Comparison of ENCODE assay signal across 10 mouse cellular contexts in the genomic region with DNA sequence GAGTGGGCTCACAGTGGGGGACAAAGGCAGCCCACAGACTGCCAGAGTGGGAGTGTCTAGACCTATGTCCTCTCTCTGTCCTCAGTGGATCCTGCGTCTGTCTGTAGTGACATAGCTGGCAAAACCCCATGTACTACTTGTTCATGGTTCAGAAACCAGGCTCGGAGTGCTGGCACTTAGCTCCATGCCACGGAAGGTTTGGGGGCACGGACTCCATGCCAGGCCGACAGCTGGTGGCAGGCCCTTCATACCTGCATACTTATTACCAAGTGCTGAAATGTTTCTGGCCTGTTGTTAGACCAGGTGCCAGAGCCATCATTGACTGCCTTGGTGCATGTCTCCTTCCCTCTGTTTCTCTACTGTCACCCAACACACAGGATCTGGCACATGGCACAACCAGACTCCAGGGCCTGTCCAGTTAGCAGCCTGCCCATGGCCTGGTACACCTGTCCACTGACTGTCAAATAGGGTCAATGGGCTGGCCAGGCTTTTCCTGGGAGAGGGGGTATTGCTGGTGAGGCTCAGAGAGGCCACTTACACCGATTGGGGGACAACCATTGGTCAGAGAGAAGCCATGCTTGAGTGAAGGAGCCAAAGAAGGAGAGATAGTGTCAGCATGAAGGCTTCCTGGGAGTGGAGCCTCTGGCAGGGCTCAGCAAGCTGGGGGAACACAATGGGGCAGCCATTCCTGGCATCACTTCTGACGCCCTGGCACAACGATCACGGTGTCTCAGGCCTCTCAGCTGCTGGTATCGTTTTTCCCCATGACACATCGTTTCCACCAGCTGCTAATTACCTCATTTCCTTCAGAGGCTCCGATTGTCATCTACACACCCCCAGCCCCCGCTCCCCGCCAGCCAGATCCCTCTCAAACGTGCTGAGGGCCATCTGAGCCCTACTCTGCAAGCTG. TPM values are rescaled to one million over a fixed set of nuclear protein-coding genes. Genes with fewer than 3 reads are reported as not detected.
DNase-seq lines count a peak whose midpoint lies in the region; ATAC-seq lines count a peak whose summit lies in the region.
"Had no signal": no experiment of that assay in that cellular context is flagged by ENCODE, and none has a peak within 500 bp of the region (broad histone marks: within the 10 kb centered on the region; RNA-seq: fewer than 3 reads in every experiment).

No protein-coding gene starts in this region.

- H3K27ac ChIP-seq in forebrain, embryonic 14.5 days (ENCODE audit: low read depth, low read length), result no peak overlapping the region
- H3K27ac ChIP-seq in forebrain, embryonic 15.5 days (replicated peaks), result no peak overlapping the region
- no peak overlapping the region for H3K27ac ChIP-seq in limb, embryonic 15.5 days
- H3K27ac ChIP-seq: limb, embryonic 13.5 days; neural tube, embryonic 12.5 days had no signal

- H3K9ac ChIP-seq in forebrain, embryonic 14.5 days (ENCODE audit: low read length), result no peak overlapping the region
- H3K9ac ChIP-seq in forebrain, embryonic 15.5 days (replicated peaks), result no peak overlapping the region
- H3K9ac ChIP-seq in limb, embryonic 15.5 days, result no peak overlapping the region
- H3K9ac ChIP-seq: limb, embryonic 13.5 days; neural tube, embryonic 12.5 days had no signal

- no peak overlapping the region for H3K4me2 ChIP-seq in forebrain, embryonic 14.5 days (ENCODE audit: low read length)
- no peak overlapping the region for H3K4me2 ChIP-seq in forebrain, embryonic 15.5 days (replicated peaks)
- H3K4me2 ChIP-seq in limb, embryonic 15.5 days, result no peak overlapping the region
- H3K4me2 ChIP-seq: limb, embryonic 13.5 days; neural tube, embryonic 12.5 days had no signal

- H3K4me1 ChIP-seq in forebrain, embryonic 14.5 days (ENCODE audit: control insufficient read depth, insufficient read depth, low read length), result no peaks in the 10 kb centered on the region; the same call in 1 of the 2 replicates
- peaks cover 8% of the 10 kb centered on the region for H3K4me1 ChIP-seq in forebrain, embryonic 15.5 days
- peaks cover 25% of the 10 kb centered on the region for H3K4me1 ChIP-seq in megakaryocyte, embryonic 14.5 days
- H3K4me1 ChIP-seq in limb, embryonic 15.5 days, result peaks cover under 1% of the 10 kb centered on the region

- 41% methylated on average over 15 of the region's 15 CpGs for WGBS in forebrain, embryonic 14.5 days
- WGBS in forebrain, embryonic 15.5 days, result 41% methylated on average over 15 of the region's 15 CpGs
- 52% methylated on average over 15 of the region's 15 CpGs for WGBS in limb, embryonic 15.5 days

- H3K27me3 ChIP-seq in forebrain, embryonic 14.5 days (replicated peaks; ENCODE audit: control insufficient read depth, insufficient read depth, low read length), result no peaks in the 10 kb centered on the region
- H3K27me3 ChIP-seq in forebrain, embryonic 15.5 days, result no peaks in the 10 kb centered on the region
- peaks cover 8% of the 10 kb centered on the region for H3K27me3 ChIP-seq in megakaryocyte, embryonic 14.5 days (replicated peaks)
- no peaks in the 10 kb centered on the region for H3K27me3 ChIP-seq in limb, embryonic 15.5 days
- H3K27me3 ChIP-seq: limb, embryonic 13.5 days; neural tube, embryonic 12.5 days had no signal

- peak; percentile 72; the same call in 1 of the 2 replicates for ATAC-seq in forebrain, embryonic 14.5 days
- no peak; the same call in 1 of the 2 replicates for ATAC-seq in forebrain, embryonic 15.5 days (replicated peaks)
- ATAC-seq in megakaryocyte, adult 5-6 weeks (ENCODE audit: poor library complexity, severe bottlenecking), result no peak
- ATAC-seq in limb, embryonic 15.5 days (ENCODE audit: insufficient number of reproducible peaks, low FRiP score, low TSS enrichment, low read depth), result peak; percentile 52; the same call in 1 of the 2 replicates

- H3K9me3 ChIP-seq in forebrain, embryonic 14.5 days (replicated peaks; ENCODE audit: control insufficient read depth, low read length), result no peaks in the 10 kb centered on the region
- no peaks in the 10 kb centered on the region for H3K9me3 ChIP-seq in forebrain, embryonic 15.5 days
- H3K9me3 ChIP-seq in megakaryocyte, embryonic 14.5 days, result no peaks in the 10 kb centered on the region
- no peaks in the 10 kb centered on the region for H3K9me3 ChIP-seq in limb, embryonic 15.5 days
- H3K9me3 ChIP-seq: limb, embryonic 13.5 days; neural tube, embryonic 12.5 days had no signal

- H3K36me3 ChIP-seq in forebrain, embryonic 14.5 days (ENCODE audit: control insufficient read depth, insufficient read depth, low read length), result no peaks in the 10 kb centered on the region
- no peaks in the 10 kb centered on the region for H3K36me3 ChIP-seq in forebrain, embryonic 15.5 days
- H3K36me3 ChIP-seq in megakaryocyte, embryonic 14.5 days (replicated peaks; ENCODE audit: low read length), result peaks cover 68% of the 10 kb centered on the region
- no peaks in the 10 kb centered on the region for H3K36me3 ChIP-seq in limb, embryonic 15.5 days
- H3K36me3 ChIP-seq: limb, embryonic 13.5 days; neural tube, embryonic 12.5 days had no signal

- DNase-seq in forebrain, embryonic 14.5 days (ENCODE audit: low spot score), result peak; percentile 57
- peak; percentile 48 to 55 for DNase-seq in cerebellum, postnatal 36 days
- no peak for DNase-seq in liver
- no peak for DNase-seq in adrenal gland, postnatal 25 days

- no peak overlapping the region for H3K4me3 ChIP-seq in forebrain, embryonic 14.5 days (ENCODE audit: low read depth, low read length)
- no peak overlapping the region for H3K4me3 ChIP-seq in forebrain, embryonic 15.5 days
- H3K4me3 ChIP-seq in megakaryocyte, embryonic 14.5 days (replicated peaks), result peak overlapping the region; percentile 14
- H3K4me3 ChIP-seq in limb, embryonic 15.5 days, result no peak overlapping the region
- H3K4me3 ChIP-seq: limb, embryonic 13.5 days; neural tube, embryonic 12.5 days had no signal

RNA-seq across cellular contexts. Expression of a gene that starts 43.2 kb away (rescaled TPM):
- 114 and 118 TPM in 2 replicates for polyA plus RNA-seq in forebrain, embryonic 14.5 days (2014; fragmentation: Nextera tagmentation; extraction: Ambion mirVana)
- 99.1 and 101 TPM in 2 replicates for polyA plus RNA-seq in forebrain, embryonic 15.5 days (2015; fragmentation: Nextera tagmentation; extraction: Ambion mirVana)
- polyA plus RNA-seq in megakaryocyte, embryonic 14.5 days (2012; ENCODE audit: insufficient read depth, low replicate concordance), result 5.8 and 11.5 TPM in 2 replicates
- total RNA-seq in megakaryocyte, adult 5-6 weeks (2015), result 53.8 and 57.3 TPM in 2 replicates
- 67.1 and 70.0 TPM in 2 replicates for total RNA-seq in megakaryocyte, adult 5-6 weeks (2017)
- 68.7 and 69.5 TPM in 2 replicates for polyA plus RNA-seq in limb, embryonic 15.5 days (2015; fragmentation: Nextera tagmentation; extraction: Ambion mirVana)
- 49.4 and 51.9 TPM in 2 replicates for total RNA-seq in adrenal gland, postnatal 25 days (2021)

RNA-seq across cellular contexts. Expression of a gene that starts 43.3 kb away (rescaled TPM):
- 18.3 TPM in 2 replicates for polyA plus RNA-seq in forebrain, embryonic 14.5 days (2014; fragmentation: Nextera tagmentation; extraction: Ambion mirVana)
- 36.8 and 41.3 TPM in 2 replicates for polyA plus RNA-seq in forebrain, embryonic 15.5 days (2015; fragmentation: Nextera tagmentation; extraction: Ambion mirVana)
- 4.7 TPM in 1 of 2 replicates, not detected in the other for polyA plus RNA-seq in megakaryocyte, embryonic 14.5 days (2012; ENCODE audit: insufficient read depth, low replicate concordance)
- 21.5 and 22.1 TPM in 2 replicates for total RNA-seq in megakaryocyte, adult 5-6 weeks (2015)
- 26.3 and 26.5 TPM in 2 replicates for total RNA-seq in megakaryocyte, adult 5-6 weeks (2017)
- 32.0 and 33.0 TPM in 2 replicates for polyA plus RNA-seq in limb, embryonic 15.5 days (2015; fragmentation: Nextera tagmentation; extraction: Ambion mirVana)
- total RNA-seq in adrenal gland, postnatal 25 days (2021), result 32.7 and 34.7 TPM in 2 replicates

RNA-seq across cellular contexts. Expression of a gene that starts 56.4 kb away (rescaled TPM):
- polyA plus RNA-seq in forebrain, embryonic 14.5 days (2014; fragmentation: Nextera tagmentation; extraction: Ambion mirVana), result 0.80 and 0.93 TPM in 2 replicates
- 0.52 and 0.66 TPM in 2 replicates for polyA plus RNA-seq in forebrain, embryonic 15.5 days (2015; fragmentation: Nextera tagmentation; extraction: Ambion mirVana)
- polyA plus RNA-seq in megakaryocyte, embryonic 14.5 days (2012; ENCODE audit: insufficient read depth, low replicate concordance), result 1.9 and 7.2 TPM in 2 replicates
- total RNA-seq in megakaryocyte, adult 5-6 weeks (2015), result 0.13 and 0.23 TPM in 2 replicates
- 0.26 and 0.69 TPM in 2 replicates for total RNA-seq in megakaryocyte, adult 5-6 weeks (2017)
- polyA plus RNA-seq in limb, embryonic 15.5 days (2015; fragmentation: Nextera tagmentation; extraction: Ambion mirVana), result 11.6 and 33.7 TPM in 2 replicates
- 2.1 and 5.2 TPM in 2 replicates for total RNA-seq in adrenal gland, postnatal 25 days (2021)

Comparison
In these comparisons a context has a peak if more than half of its experiments do, and no peak if none do; other contexts are left out.
1. ATAC-seq: peak in forebrain, embryonic 14.5 days (single experiment) and limb, embryonic 15.5 days (single experiment); none in forebrain, embryonic 15.5 days (single experiment) and megakaryocyte, adult 5-6 weeks (single experiment).
2. DNase-seq: peak in forebrain, embryonic 14.5 days (single experiment) and cerebellum, postnatal 36 days (2 of 2); none in liver (single experiment) and adrenal gland, postnatal 25 days (single experiment).